23 mouse cellular contexts compared by ENCODE assay signal in genomic region chr8:78054920-78055319, GRCm38 (mm10).
DNase-seq lines count a peak whose midpoint lies in the region; ATAC-seq lines count a peak whose summit lies in the region.
"Had no signal": no experiment of that assay in that cellular context is flagged by ENCODE, and none has a peak within 500 bp of the region (broad histone marks: within the 10 kb centered on the region; RNA-seq: fewer than 3 reads in every experiment).

No protein-coding gene starts in this region.

- no peaks in the 10 kb centered on the region for H3K9me3 ChIP-seq in heart, embryonic 12.5 days (replicated peaks)
- H3K9me3 ChIP-seq in kidney, embryonic 15.5 days (replicated peaks) = no peaks in the 10 kb centered on the region
- H3K9me3 ChIP-seq in lung, embryonic 15.5 days = no peaks in the 10 kb centered on the region
- no peaks in the 10 kb centered on the region for H3K9me3 ChIP-seq in embryonic facial prominence, embryonic 11.5 days (replicated peaks; ENCODE audit: control insufficient read depth, low read length)
- H3K9me3 ChIP-seq: heart, embryonic 10.5 days; neural tube, embryonic 12.5 days had no signal

- H3K27me3 ChIP-seq in heart, embryonic 12.5 days (replicated peaks) = no peaks in the 10 kb centered on the region
- no peaks in the 10 kb centered on the region for H3K27me3 ChIP-seq in kidney, embryonic 15.5 days
- no peaks in the 10 kb centered on the region for H3K27me3 ChIP-seq in lung, embryonic 15.5 days
- H3K27me3 ChIP-seq in embryonic facial prominence, embryonic 11.5 days (ENCODE audit: control insufficient read depth, insufficient read depth, low read length) = no peaks in the 10 kb centered on the region
- H3K27me3 ChIP-seq: neural tube, embryonic 12.5 days had no signal

- H3K9ac ChIP-seq in heart, embryonic 12.5 days = no peak overlapping the region
- no peak overlapping the region for H3K9ac ChIP-seq in kidney, embryonic 15.5 days
- no peak overlapping the region for H3K9ac ChIP-seq in lung, embryonic 15.5 days
- H3K9ac ChIP-seq in embryonic facial prominence, embryonic 11.5 days (replicated peaks; ENCODE audit: low read length) = no peak overlapping the region
- H3K9ac ChIP-seq: forebrain, postnatal 0 days; neural tube, embryonic 12.5 days had no signal

- no peak for ATAC-seq in heart, embryonic 12.5 days (ENCODE audit: insufficient number of reproducible peaks, low FRiP score)
- peak; percentile 71 for ATAC-seq in kidney, embryonic 15.5 days (replicated peaks; ENCODE audit: low FRiP score)
- ATAC-seq in lung, embryonic 15.5 days (ENCODE audit: borderline replicate concordance, extremely low read depth, low FRiP score, low TSS enrichment) = no peak
- peak; percentile 59; the same call in 1 of the 2 replicates for ATAC-seq in embryonic facial prominence, embryonic 11.5 days (replicated peaks; ENCODE audit: insufficient number of reproducible peaks, low FRiP score, low TSS enrichment, low read depth)
- ATAC-seq: CD4-positive, CD25-positive, alpha-beta regulatory T cell, adult 4 months; forebrain, postnatal 0 days; hindbrain, postnatal 0 days had no signal

- WGBS in heart, embryonic 12.5 days = 18% methylated on average over 8 of the region's 8 CpGs
- WGBS in kidney, embryonic 15.5 days = 10% methylated on average over 8 of the region's 8 CpGs
- WGBS in lung, embryonic 15.5 days = 8% methylated on average over 8 of the region's 8 CpGs
- 16% methylated on average over 8 of the region's 8 CpGs for WGBS in embryonic facial prominence, embryonic 11.5 days

- H3K4me2 ChIP-seq in heart, embryonic 12.5 days = peak overlapping the region; percentile 54
- peak overlapping the region; percentile 25 for H3K4me2 ChIP-seq in kidney, embryonic 15.5 days
- peak overlapping the region; percentile 20; the same call in 1 of the 2 replicates for H3K4me2 ChIP-seq in lung, embryonic 15.5 days
- no peak overlapping the region for H3K4me2 ChIP-seq in embryonic facial prominence, embryonic 11.5 days (ENCODE audit: low read depth, low read length)
- H3K4me2 ChIP-seq: neural tube, embryonic 12.5 days had no signal

- H3K4me3 ChIP-seq in heart, embryonic 12.5 days = no peak overlapping the region
- no peak overlapping the region for H3K4me3 ChIP-seq in kidney, embryonic 15.5 days (replicated peaks)
- H3K4me3 ChIP-seq in lung, embryonic 15.5 days = no peak overlapping the region
- H3K4me3 ChIP-seq in embryonic facial prominence, embryonic 11.5 days (ENCODE audit: low read depth, low read length) = no peak overlapping the region
- H3K4me3 ChIP-seq: heart, embryonic 10.5 days; left cerebral cortex, adult 2 months; neural tube, embryonic 12.5 days had no signal

- H3K36me3 ChIP-seq in heart, embryonic 12.5 days = no peaks in the 10 kb centered on the region
- no peaks in the 10 kb centered on the region for H3K36me3 ChIP-seq in kidney, embryonic 15.5 days
- no peaks in the 10 kb centered on the region for H3K36me3 ChIP-seq in lung, embryonic 15.5 days
- H3K36me3 ChIP-seq in embryonic facial prominence, embryonic 11.5 days (replicated peaks; ENCODE audit: control insufficient read depth, insufficient read depth, low read depth, low read length) = no peaks in the 10 kb centered on the region
- H3K36me3 ChIP-seq: heart, embryonic 10.5 days; neural tube, embryonic 12.5 days had no signal

- DNase-seq in heart, postnatal 36 days = no peak
- no peak for DNase-seq in kidney, postnatal 14 days
- no peak for DNase-seq in lung, postnatal 14 days
- peak; percentile 25 for DNase-seq in embryonic facial prominence, embryonic 11.5 days (ENCODE audit: low spot score)
- no peak for DNase-seq in right cerebral cortex, postnatal 4 days
- DNase-seq: adrenal gland, postnatal 14 days; cerebellum, adult 8-10 months; cerebellum, postnatal 36 days; forebrain, postnatal 0 days; gastrocnemius, postnatal 36 days; kidney, adult 11 months; liver; right cerebral cortex, postnatal 14 days; spleen, adult 18-20 months had no signal

- intact Hi-C loops in heart, postnatal 36 days (cut with DNase I) = no loop called here

- H3K4me1 ChIP-seq in heart, embryonic 12.5 days (replicated peaks) = peaks cover 3% of the 10 kb centered on the region; the same call in 1 of the 2 replicates
- H3K4me1 ChIP-seq in kidney, embryonic 15.5 days = peaks cover 15% of the 10 kb centered on the region
- no peaks in the 10 kb centered on the region; the same call in 1 of the 2 replicates for H3K4me1 ChIP-seq in lung, embryonic 15.5 days
- H3K4me1 ChIP-seq in embryonic facial prominence, embryonic 11.5 days (ENCODE audit: control insufficient read depth, insufficient read depth, low read length) = no peaks in the 10 kb centered on the region
- H3K4me1 ChIP-seq: neural tube, embryonic 12.5 days had no signal

- H3K27ac ChIP-seq in heart, embryonic 12.5 days (ENCODE audit: poor library complexity, severe bottlenecking) = no peak overlapping the region
- H3K27ac ChIP-seq in kidney, embryonic 15.5 days = peak overlapping the region; percentile 67
- no peak overlapping the region for H3K27ac ChIP-seq in lung, embryonic 15.5 days
- no peak overlapping the region for H3K27ac ChIP-seq in embryonic facial prominence, embryonic 11.5 days (replicated peaks; ENCODE audit: low read depth, low read length)
- H3K27ac ChIP-seq: heart, embryonic 10.5 days; hindbrain, postnatal 0 days; left cerebral cortex, adult 2 months; macrophage; neural tube, embryonic 12.5 days had no signal

Comparison
In these comparisons a context has a peak if more than half of its experiments do, and no peak if none do; other contexts are left out.
1. ATAC-seq: peak in kidney, embryonic 15.5 days (single experiment) and embryonic facial prominence, embryonic 11.5 days (single experiment); none in heart, embryonic 12.5 days (single experiment) and lung, embryonic 15.5 days (single experiment).